Mouse (Mus musculus) liver, adult 2 months (tissue): ENCODE results near the gene Hint1.

ENCODE experiments used
- CTCF ChIP-seq: fragments of 200-500 bp; IDR thresholded peaks from 2 replicates; pipeline ENCODE4 v1.5.1; 2011; ENCODE audit warnings: low read depth, low read length, control low read depth
- POLR2A ChIP-seq: fragments of 200-500 bp; IDR thresholded peaks from 2 replicates; pipeline ENCODE4 v1.6.1; 2011; ENCODE audit warnings: low read length, control low read depth; ENCODE audit not compliant: insufficient read depth; ENCODE audit errors: extremely low read depth

GRCm38 (mm10) chr11:54845470-54846442 is 20.4 kb upstream of the Hint1 start:
- TF ChIP-seq POLR2A = no peak
- TF ChIP-seq CTCF = no peak
